Mouse (Mus musculus) megakaryocyte-erythroid progenitor cell, adult 5 weeks (primary cell): ENCODE data around the gene Chrna1. TPM values are rescaled to one million over a fixed set of nuclear protein-coding genes. Genes with fewer than 3 reads are reported as not detected.

Experiments
- polyA plus RNA-seq: library from polyadenylated mRNA; stranded (reverse); fragments of >175 nt; gene quantifications from 2 replicates; pipeline ENCODE4 v1.2.3, GENCODE M21; 2012

Gene Chrna1
- not detected in 2 replicates for polyA plus RNA-seq

GRCm38 (mm10) chr2:73580166-73580565, at the start of gene Chrna1:
TSS of gene Chrna1 (minus strand) at chr2:73580338.

GRCm38 (mm10) chr2:73529356-73530330, 50.5 kb downstream of the Chrna1 start, which contains the start of gene Wipf1:
TSS of gene Wipf1 (minus strand) at chr2:73529734.

Other genes starting within 250 kb of the Chrna1 start
- gene Gpr155, start 193.8 kb downstream of the Chrna1 start, polyA plus RNA-seq, result 0.43 and 0.46 TPM in 2 replicates
- 181 and 247 TPM in 2 replicates for gene Wipf1, start 50.6 kb downstream of the Chrna1 start, polyA plus RNA-seq
- 0.14 TPM in 1 of 2 replicates, not detected in the other for gene Chn1, start 195.0 kb upstream of the Chrna1 start, polyA plus RNA-seq